Mouse (Mus musculus) kidney, embryonic 16.5 days (tissue): Measurements from ENCODE around the gene Jph3. TPM values are rescaled to one million over a fixed set of nuclear protein-coding genes. Genes with fewer than 3 reads are reported as not detected.

Source experiments
- ATAC-seq: fragments of 200-750 bp; cut with Nextera tagmentation; 2 replicates; pipeline ENCODE4 v1.8.0; 2017; ENCODE audit warnings: moderate TSS enrichment; ENCODE audit not compliant: low FRiP score, low TSS enrichment
- H3K27ac ChIP-seq: fragments of 300-500 bp; sonication (generic); 2 replicates; pipeline ENCODE4 v1.5.1; 2014; ENCODE audit warnings: low read length
- H3K27me3 ChIP-seq: fragments of 300-500 bp; sonication (generic); 2 replicates; pipeline ENCODE4 v1.6.1; 2014; ENCODE audit warnings: low read length, control low read depth, mixed read lengths; ENCODE audit not compliant: insufficient read depth
- H3K36me3 ChIP-seq: fragments of 300-500 bp; sonication (generic); 2 replicates; pipeline ENCODE4 v1.6.1; 2014; ENCODE audit warnings: low read length, control low read depth, mixed read lengths; ENCODE audit not compliant: insufficient read depth
- H3K4me1 ChIP-seq: fragments of 300-500 bp; sonication (generic); 2 replicates; pipeline ENCODE4 v1.6.1; 2014; ENCODE audit warnings: low read length, control low read depth, mixed read lengths; ENCODE audit not compliant: insufficient read depth
- H3K4me2 ChIP-seq: fragments of 300-500 bp; sonication (generic); replicated peaks from 2 replicates; pipeline ENCODE4 v1.6.1; 2014; ENCODE audit warnings: low read depth, low read length
- H3K4me3 ChIP-seq: fragments of 300-500 bp; sonication (generic); 2 replicates; pipeline ENCODE4 v1.5.1; 2014; ENCODE audit warnings: mild to moderate bottlenecking, low read length
- H3K9ac ChIP-seq: fragments of 300-500 bp; sonication (generic); replicated peaks from 2 replicates; pipeline ENCODE4 v1.6.1; 2014; ENCODE audit warnings: low read length
- H3K9me3 ChIP-seq: fragments of 300-500 bp; sonication (generic); 2 replicates; pipeline ENCODE4 v1.6.1; 2016; ENCODE audit warnings: low read length, control low read depth
- WGBS: fragments of 180-500 bp; shearing (Covaris S2); extraction: QIAGEN DNeasy Blood & Tissue Kit; methylation state at CpG from one replicate; pipeline ENCODE4 v1.1.7; 2014; 5-methylcytosine and 5-hydroxymethylcytosine counted together
- polyA plus RNA-seq: library from polyadenylated mRNA; unstranded; fragments of >200 nt; fragmentation: Nextera tagmentation; extraction: Ambion mirVana; gene quantifications from 2 replicates; pipeline ENCODE4 v1.2.1, GENCODE M21; 2015

Gene Jph3
- polyA plus RNA-seq, 1 experiment from 2014 or later, result 0.65 TPM

DNA sequence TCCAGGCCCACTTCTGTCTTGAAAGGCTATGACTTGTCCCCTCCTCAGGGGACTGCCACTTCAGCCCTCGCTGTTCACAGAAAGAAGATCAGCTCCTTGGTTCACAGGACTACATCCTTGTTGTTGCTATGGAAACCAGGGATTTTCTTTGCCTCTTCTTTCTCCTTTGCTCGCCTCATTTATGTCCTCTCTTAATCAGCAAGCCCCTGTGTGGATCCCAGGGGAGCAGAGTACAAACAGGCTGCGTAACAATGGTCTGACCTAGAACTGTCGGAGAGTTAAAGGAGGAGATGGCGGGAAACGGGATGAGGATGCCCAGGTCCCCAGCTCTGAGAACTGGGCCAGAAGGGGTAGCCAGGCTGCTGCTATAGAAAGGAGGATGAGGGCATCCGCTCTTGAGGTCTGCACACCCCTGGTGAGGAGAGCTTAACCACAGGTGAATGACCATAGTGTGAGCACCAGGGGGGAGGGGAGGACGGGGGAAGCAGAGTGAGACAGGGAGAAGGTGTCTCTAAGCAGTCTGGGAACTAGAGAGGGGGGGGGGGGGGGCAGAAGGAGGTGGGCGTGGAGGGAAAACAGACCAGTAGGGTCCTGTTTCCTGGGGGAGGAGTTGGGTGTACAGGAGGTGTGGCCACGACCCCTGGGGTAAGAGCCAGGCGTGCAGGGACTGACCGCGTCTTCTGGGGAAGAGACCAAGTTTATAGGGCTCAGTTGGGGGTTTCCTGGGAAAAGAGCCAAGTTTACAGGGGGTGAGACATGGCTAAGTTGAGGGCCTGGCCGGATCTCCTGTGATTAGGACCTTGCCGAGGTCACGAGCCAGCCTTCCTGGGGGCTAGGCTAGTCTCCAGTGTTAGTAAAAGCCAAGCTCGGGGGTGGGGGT, 31.4 kb upstream of the Jph3 start:
- peaks cover 13% of the 10 kb centered on the region for H3K4me1 ChIP-seq
- no peaks in the 10 kb centered on the region for H3K9me3 ChIP-seq
- no peaks in the 10 kb centered on the region for H3K27me3 ChIP-seq
- no peak overlapping the region for H3K27ac ChIP-seq
- peak overlapping the region; percentile 48; the same call in 1 of the 2 replicates for H3K9ac ChIP-seq
- H3K36me3 ChIP-seq, result no peaks in the 10 kb centered on the region
- 3% methylated on average over 16 of the region's 17 CpGs for WGBS
- peak overlapping the region; percentile 32 for H3K4me3 ChIP-seq
- H3K4me2 ChIP-seq, result peak overlapping the region; percentile 53
- ATAC-seq, result peak; percentile 82

DNA sequence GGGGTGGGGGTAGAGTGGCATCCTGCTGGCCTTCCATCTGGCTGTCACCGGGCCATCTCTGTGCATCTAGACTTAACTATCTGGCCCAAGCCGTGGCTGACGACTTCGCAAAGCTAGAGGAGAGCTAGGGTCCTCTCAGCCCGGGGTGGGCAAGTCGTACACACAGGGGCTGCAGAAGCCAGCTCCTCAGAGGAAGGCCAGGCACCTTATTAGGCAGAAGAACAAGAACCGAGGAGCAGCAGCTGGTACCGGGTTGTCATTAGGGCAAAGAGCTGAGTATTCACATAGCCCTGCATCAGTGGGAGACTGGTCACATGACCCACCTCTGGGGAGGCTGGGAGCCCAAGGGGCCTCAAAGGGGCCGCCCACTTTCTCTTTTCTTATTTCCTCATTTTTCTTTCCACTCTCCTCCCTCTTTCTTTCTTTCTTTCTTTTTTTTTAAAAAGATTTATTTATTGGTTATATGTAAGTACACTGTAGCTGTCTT, 30.8 kb upstream of the Jph3 start:
- 9% methylated on average over 9 of the region's 9 CpGs for WGBS
- H3K36me3 ChIP-seq, result no peaks in the 10 kb centered on the region
- peak overlapping the region; percentile 32 for H3K4me3 ChIP-seq
- H3K9ac ChIP-seq, result peak overlapping the region; percentile 48; the same call in 1 of the 2 replicates
- peak overlapping the region; percentile 53 for H3K4me2 ChIP-seq
- H3K27ac ChIP-seq, result no peak overlapping the region
- no peaks in the 10 kb centered on the region for H3K9me3 ChIP-seq
- H3K4me1 ChIP-seq, result peaks cover 13% of the 10 kb centered on the region
- no peaks in the 10 kb centered on the region for H3K27me3 ChIP-seq
- peak; percentile 52 for ATAC-seq

DNA sequence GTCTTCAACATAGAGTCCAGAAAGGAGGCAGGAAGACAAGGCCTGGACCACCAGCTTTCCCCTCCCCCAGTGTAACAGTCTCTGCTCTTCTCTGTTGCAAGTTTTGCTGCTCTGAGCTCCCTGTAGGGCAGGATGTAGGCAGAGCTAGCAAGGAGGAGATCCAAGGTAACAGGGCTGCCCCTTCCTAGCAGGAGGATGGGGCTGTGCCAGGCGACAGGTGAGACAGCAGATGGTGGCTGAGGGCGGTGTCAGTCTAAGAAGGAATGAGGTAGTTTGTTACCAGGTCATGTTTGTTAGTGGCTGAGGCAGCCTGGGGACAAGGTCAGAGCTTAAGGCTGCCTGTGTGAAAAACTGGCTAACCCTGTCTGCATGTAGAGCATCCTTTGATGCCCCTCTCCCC, 29.5 kb upstream of the Jph3 start:
- Histone ChIP-seq H3K27me3 (no peaks in the 10 kb centered on the region), H3K4me3 (no peak overlapping the region), H3K9ac (no peak overlapping the region), H3K36me3 (no peaks in the 10 kb centered on the region), H3K4me2 (no peak overlapping the region), H3K9me3 (no peaks in the 10 kb centered on the region), H3K27ac (no peak overlapping the region), H3K4me1 (peaks cover 13% of the 10 kb centered on the region)
- no peak for ATAC-seq
- WGBS, result 86% methylated on average over 2 of the region's 2 CpGs

DNA sequence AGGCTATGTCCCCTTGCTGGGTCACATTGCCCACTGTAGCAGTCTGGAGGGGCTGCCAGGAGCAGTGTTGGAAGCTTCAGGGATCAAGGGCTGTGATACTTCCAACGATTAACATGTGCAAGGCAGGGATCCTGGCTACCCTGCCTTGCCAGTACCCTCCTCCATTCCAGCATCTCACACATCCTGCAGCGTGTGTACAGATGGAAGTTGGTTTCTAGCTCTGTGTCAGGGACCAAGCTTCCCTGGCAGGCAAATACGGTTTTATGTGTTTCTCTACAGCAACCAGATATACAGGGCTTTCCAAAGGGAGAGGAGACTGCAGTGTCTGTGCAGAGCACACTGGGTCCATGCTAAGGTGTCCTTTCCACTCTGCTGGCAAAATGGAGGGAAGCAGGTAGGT, 24.2 kb upstream of the Jph3 start:
- no peak overlapping the region for H3K4me2 ChIP-seq
- no peak overlapping the region for H3K4me3 ChIP-seq
- no peaks in the 10 kb centered on the region for H3K9me3 ChIP-seq
- no peak for ATAC-seq
- no peaks in the 10 kb centered on the region for H3K27me3 ChIP-seq
- 52% methylated on average over 3 of the region's 3 CpGs for WGBS
- H3K36me3 ChIP-seq, result no peaks in the 10 kb centered on the region
- H3K27ac ChIP-seq, result no peak overlapping the region
- no peak overlapping the region for H3K9ac ChIP-seq
- H3K4me1 ChIP-seq, result no peaks in the 10 kb centered on the region

DNA sequence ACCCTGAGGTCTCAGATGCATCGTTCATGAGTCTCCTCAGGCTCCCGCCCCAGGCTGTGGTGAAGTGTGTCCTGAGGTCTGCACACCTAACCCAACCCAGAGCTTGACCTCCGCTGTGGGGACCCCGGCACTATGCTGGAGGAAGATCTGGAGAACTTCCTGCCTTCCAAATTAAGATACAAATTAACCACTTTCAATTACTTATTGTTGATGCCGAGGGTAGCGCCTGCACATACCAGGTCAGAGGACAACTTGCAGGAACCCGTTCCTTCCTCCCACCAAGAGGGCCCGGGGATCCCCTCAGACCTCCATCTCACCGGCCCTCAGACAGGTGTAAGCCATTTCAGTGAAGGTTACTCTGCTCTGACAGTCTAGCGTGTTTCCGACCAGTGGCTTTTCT, 22.5 kb upstream of the Jph3 start:
- H3K27me3 ChIP-seq, result no peaks in the 10 kb centered on the region
- no peak for ATAC-seq
- H3K4me2 ChIP-seq, result no peak overlapping the region
- no peak overlapping the region for H3K27ac ChIP-seq
- H3K4me1 ChIP-seq, result no peaks in the 10 kb centered on the region
- 72% methylated on average over 11 of the region's 11 CpGs for WGBS
- H3K9me3 ChIP-seq, result no peaks in the 10 kb centered on the region
- no peak overlapping the region for H3K9ac ChIP-seq
- H3K36me3 ChIP-seq, result no peaks in the 10 kb centered on the region
- no peak overlapping the region for H3K4me3 ChIP-seq

DNA sequence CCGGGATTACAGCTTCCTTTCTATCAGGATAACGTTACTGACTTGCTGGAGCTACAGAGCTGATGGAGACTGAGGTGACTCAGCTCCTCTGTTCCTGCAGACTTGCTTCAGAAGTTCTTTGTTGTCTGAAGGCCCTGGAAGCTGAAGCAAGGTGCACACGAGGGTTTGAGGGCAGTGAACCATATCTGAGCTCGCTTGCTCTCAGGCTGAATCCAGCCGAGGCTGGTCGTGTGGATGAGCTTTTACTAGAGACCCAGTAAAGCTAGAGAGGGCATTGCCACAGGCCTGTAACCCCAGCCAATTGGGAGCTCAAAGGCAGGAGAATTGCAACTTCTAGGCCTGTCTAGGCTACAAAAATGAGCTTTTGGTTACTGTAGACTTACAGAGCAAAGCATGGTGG, 21.0 kb upstream of the Jph3 start:
- Histone ChIP-seq H3K9ac (no peak overlapping the region), H3K4me2 (no peak overlapping the region), H3K27me3 (no peaks in the 10 kb centered on the region), H3K4me3 (no peak overlapping the region), H3K36me3 (no peaks in the 10 kb centered on the region), H3K9me3 (no peaks in the 10 kb centered on the region), H3K4me1 (no peaks in the 10 kb centered on the region), H3K27ac (peak overlapping the region; percentile 44)
- peak; percentile 67 for ATAC-seq
- WGBS, result 29% methylated on average over 6 of the region's 6 CpGs

DNA sequence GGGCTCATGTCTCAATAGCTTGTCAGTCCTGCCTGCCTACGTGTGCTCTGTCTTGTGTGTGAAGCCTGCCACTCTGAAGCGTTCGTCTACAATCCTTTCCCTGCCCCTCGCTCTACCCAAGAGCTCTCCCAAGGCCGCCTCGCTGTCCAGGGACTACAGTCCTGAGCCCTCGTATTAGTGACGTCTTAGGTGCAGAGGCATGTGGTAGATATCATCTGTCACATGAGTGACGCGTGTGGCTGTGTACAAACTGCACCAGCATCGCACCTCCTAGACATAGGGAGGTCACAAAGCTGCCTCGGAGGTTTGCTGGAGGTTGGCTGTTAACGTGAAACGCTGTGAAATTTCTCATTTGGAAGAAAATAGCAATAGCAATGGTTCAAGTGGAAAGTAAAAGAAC, 11.9 kb upstream of the Jph3 start:
- Histone ChIP-seq H3K27me3 (no peaks in the 10 kb centered on the region; the same call in 1 of the 2 replicates), H3K27ac (no peak overlapping the region), H3K4me3 (no peak overlapping the region), H3K4me2 (peak overlapping the region; percentile 24; the same call in 1 of the 2 replicates), H3K9ac (no peak overlapping the region), H3K9me3 (no peaks in the 10 kb centered on the region), H3K36me3 (no peaks in the 10 kb centered on the region), H3K4me1 (no peaks in the 10 kb centered on the region)
- 46% methylated on average over 14 of the region's 14 CpGs for WGBS
- 0 out of 2 replicates have a peak, but pooled peaks have one; percentile 3 for ATAC-seq

DNA sequence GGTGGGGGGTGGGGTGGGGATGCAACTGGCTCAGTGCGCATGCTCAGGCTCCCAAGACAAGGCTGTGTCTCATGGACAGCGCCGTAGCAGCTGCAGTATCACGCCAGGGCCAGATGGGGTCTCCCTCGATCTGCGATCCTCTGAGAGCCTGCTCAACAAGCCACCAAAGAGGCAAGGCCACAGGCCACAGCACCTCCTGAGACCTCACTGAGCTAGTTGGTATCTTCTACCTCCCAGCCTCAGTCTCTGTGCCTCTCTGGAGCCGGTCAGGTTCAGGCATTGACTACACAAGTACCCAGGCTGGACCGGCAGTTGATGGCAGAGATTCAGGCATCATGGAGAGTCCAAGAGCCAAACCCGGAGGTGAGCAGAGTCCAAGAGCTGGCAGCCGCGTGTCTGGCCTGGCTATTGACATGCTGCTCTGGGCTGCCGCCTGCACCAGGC, 11.4 kb upstream of the Jph3 start:
- H3K9me3 ChIP-seq, result no peaks in the 10 kb centered on the region
- H3K4me2 ChIP-seq, result peak overlapping the region; percentile 24; the same call in 1 of the 2 replicates
- H3K27me3 ChIP-seq, result no peaks in the 10 kb centered on the region; the same call in 1 of the 2 replicates
- WGBS, result 34% methylated on average over 12 of the region's 12 CpGs
- peak; percentile 82 for ATAC-seq
- no peaks in the 10 kb centered on the region for H3K36me3 ChIP-seq
- no peaks in the 10 kb centered on the region for H3K4me1 ChIP-seq
- no peak overlapping the region for H3K27ac ChIP-seq
- H3K9ac ChIP-seq, result no peak overlapping the region
- H3K4me3 ChIP-seq, result no peak overlapping the region

DNA sequence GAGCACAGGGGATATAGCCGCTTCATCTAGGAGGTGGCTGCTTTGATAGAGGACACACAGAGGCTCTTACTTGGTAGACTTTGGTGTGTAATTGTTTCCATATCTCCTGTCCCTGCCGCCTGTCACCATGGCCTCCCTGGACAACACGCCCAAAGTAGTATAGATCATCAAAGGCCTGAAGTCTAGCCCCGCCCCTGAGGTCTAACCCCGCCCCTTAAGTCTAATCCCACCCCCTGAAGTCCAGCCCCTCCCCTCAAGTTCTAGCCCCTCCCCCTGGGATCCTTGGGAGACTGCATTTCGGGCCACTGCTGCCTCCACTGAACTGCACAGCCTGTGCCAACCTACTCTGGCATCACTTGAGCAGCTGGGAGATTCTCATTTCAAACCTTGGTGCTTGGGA, 10.5 kb upstream of the Jph3 start:
- Histone ChIP-seq H3K36me3 (no peaks in the 10 kb centered on the region), H3K4me2 (no peak overlapping the region), H3K27me3 (no peaks in the 10 kb centered on the region; the same call in 1 of the 2 replicates), H3K27ac (no peak overlapping the region), H3K4me3 (no peak overlapping the region), H3K9me3 (no peaks in the 10 kb centered on the region), H3K9ac (no peak overlapping the region), H3K4me1 (no peaks in the 10 kb centered on the region)
- ATAC-seq, result no peak
- WGBS, result 51% methylated on average over 6 of the region's 6 CpGs

DNA sequence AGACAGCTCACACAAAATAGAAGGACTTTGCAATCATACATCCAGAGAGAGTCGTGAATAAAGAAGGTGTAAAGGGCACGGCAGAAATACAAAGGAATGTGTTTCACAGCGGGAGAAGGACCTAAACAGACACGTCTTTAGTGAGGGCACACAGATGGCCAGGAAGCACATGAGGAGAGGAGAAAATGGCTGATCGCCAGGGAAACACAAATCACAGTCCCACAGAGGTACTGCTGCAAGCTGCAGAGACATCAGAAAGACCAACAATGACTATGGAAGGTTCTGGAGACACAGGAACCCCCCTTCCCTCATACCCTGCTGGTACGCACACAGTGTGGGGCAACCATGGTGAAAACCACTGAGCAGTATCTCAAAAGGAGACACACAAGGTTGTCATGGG, 8.4 kb upstream of the Jph3 start:
- ATAC-seq, result no peak
- Histone ChIP-seq H3K9ac (no peak overlapping the region), H3K27ac (no peak overlapping the region), H3K4me3 (no peak overlapping the region), H3K27me3 (no peaks in the 10 kb centered on the region), H3K4me1 (no peaks in the 10 kb centered on the region), H3K9me3 (no peaks in the 10 kb centered on the region), H3K4me2 (no peak overlapping the region), H3K36me3 (no peaks in the 10 kb centered on the region)
- 44% methylated on average over 6 of the region's 6 CpGs for WGBS
